Mouse (Mus musculus) heart, postnatal 0 days (tissue): Measurements from ENCODE around the gene Atp6v0d1. TPM values are rescaled to one million over a fixed set of nuclear protein-coding genes. Genes with fewer than 3 reads are reported as not detected.
A peak's percentile ranks its signal among the peaks of the same experiment; 100 is the strongest.

Experiments used
- ATAC-seq: fragments of 200-750 bp; cut with Nextera tagmentation; 2 replicates; pipeline ENCODE4 v1.8.0; 2017; ENCODE audit warnings: low read depth, moderate number of reproducible peaks, moderate library complexity; ENCODE audit not compliant: insufficient read depth
- DNase-seq: peaks from one replicate; pipeline ENCODE4 v3.0.0-alpha.2; 2016; ENCODE audit warnings: low spot score
- H3K27ac ChIP-seq: fragments of 300-500 bp; sonication (generic); 2 replicates; pipeline ENCODE4 v1.5.1; 2014; ENCODE audit warnings: low read depth, mild to moderate bottlenecking
- H3K27me3 ChIP-seq: fragments of 300-500 bp; sonication (generic); 2 replicates; pipeline ENCODE4 v1.6.1; 2014; ENCODE audit warnings: low read length, mixed read lengths; ENCODE audit not compliant: control insufficient read depth, insufficient read depth
- H3K36me3 ChIP-seq: fragments of 300-500 bp; sonication (generic); replicated peaks from 2 replicates; pipeline ENCODE4 v1.6.1; 2014; ENCODE audit warnings: low read length, mixed read lengths; ENCODE audit not compliant: control insufficient read depth, insufficient read depth
- H3K4me1 ChIP-seq: fragments of 300-500 bp; sonication (generic); 2 replicates; pipeline ENCODE4 v1.6.1; 2014; ENCODE audit warnings: antibody characterized with exemption; ENCODE audit not compliant: control insufficient read depth, insufficient read depth
- H3K4me2 ChIP-seq: fragments of 300-500 bp; sonication (generic); 2 replicates; pipeline ENCODE4 v1.6.1; 2014; ENCODE audit warnings: low read depth, mild to moderate bottlenecking, low read length, moderate library complexity
- H3K4me3 ChIP-seq: fragments of 300-500 bp; sonication (generic); 2 replicates; pipeline ENCODE4 v1.5.1; 2014; ENCODE audit warnings: low read depth, low read length
- H3K9ac ChIP-seq: fragments of 300-500 bp; sonication (generic); replicated peaks from 2 replicates; pipeline ENCODE4 v1.6.1; 2014; ENCODE audit warnings: low read depth, low read length, mixed read lengths
- H3K9me3 ChIP-seq: fragments of 300-500 bp; sonication (generic); replicated peaks from 2 replicates; pipeline ENCODE4 v1.6.1; 2016; ENCODE audit warnings: low read length; ENCODE audit not compliant: control insufficient read depth
- CTCF ChIP-seq: IDR thresholded peaks from 2 replicates; pipeline ENCODE4 v1.5.1; 2016; ENCODE audit warnings: antibody characterized with exemption, control low read depth, low read depth
- EP300 ChIP-seq: IDR thresholded peaks from 2 replicates; pipeline ENCODE4 v1.6.1; 2016; ENCODE audit warnings: antibody characterized with exemption, low read depth
- WGBS: fragments of 180-500 bp; shearing (Covaris S2); extraction: QIAGEN DNeasy Blood & Tissue Kit; methylation state at CpG from one replicate; pipeline ENCODE4 v1.1.7; 2014; 5-methylcytosine and 5-hydroxymethylcytosine counted together
- polyA plus RNA-seq: library from polyadenylated mRNA; unstranded; fragments of >200 nt; fragmentation: Nextera tagmentation; extraction: Ambion mirVana; gene quantifications from 2 replicates; pipeline ENCODE4 v1.2.1, GENCODE M21; 2015
- total RNA-seq: library from RNA; depleted of rRNA; stranded (reverse); fragments of >200 nt; gene quantifications from 2 replicates; pipeline ENCODE4 v1.2.3, GENCODE M21; 2014; ENCODE audit warnings: low replicate concordance

The Atp6v0d1 gene
- total and polyA plus RNA-seq, 2 experiments from 2014 or later, result 57.5 to 60.8 TPM

DNA sequence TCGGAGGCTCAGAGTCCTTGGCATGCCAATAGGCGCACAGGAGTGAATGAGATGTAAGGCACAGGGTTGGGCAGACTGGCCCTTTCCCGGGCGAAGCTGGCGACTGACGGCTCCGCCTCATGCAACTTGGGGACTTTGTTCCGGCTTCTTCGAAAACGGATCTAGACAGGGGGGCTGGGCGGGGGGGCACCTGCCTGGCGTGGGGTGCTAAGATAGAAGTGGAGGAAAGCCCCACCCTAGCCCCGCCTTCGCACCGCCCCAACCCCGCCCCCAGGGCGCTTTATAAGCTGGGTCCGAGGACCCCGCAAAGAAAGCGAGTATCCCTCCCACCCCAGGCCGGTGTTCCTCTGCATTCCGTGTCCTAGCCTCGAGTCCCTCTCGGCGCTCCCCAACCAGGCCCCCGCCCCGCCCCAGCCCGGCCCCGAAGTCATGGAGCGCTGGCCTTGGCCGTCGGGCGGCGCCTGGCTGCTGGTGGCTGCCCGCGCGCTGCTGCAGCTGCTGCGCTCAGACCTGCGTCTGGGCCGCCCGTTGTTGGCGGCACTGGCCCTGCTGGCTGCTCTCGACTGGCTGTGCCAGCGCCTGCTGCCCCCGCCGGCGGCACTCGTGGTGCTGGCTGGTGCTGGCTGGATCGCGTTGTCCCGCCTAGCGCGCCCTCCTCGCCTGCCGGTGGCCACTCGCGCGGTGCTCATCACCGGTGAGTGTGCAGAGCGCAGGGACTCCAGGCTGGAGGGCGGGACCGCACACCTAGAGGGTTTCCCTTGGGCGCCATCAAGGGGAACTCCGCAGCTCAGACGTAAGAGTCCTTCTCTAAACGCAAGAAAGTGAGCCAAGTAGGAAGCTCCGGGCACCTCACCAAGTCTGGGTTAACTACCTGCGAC, 47.2 kb downstream of the Atp6v0d1 start, which contains the start of gene Hsd11b2:
Gene Hsd11b2 (plus strand): TSS at position 320 of the 878 bp plus-strand sequence.
- Histone ChIP-seq H3K36me3 (peaks cover 16% of the 10 kb centered on the region; the same call in 1 of the 2 replicates), H3K4me1 (peaks cover 23% of the 10 kb centered on the region), H3K9me3 (no peaks in the 10 kb centered on the region), H3K9ac (peak within 1 kb of the TSS; percentile 52), H3K27ac (no peak within 1 kb of the TSS), H3K27me3 (peaks cover 39% of the 10 kb centered on the region), H3K4me2 (peak within 1 kb of the TSS; percentile 85), H3K4me3 (peak within 1 kb of the TSS; percentile 52)
- WGBS, result 1% methylated on average over 64 of the region's 68 CpGs
- DNase-seq, result no peak
- TF ChIP-seq EP300, result no peak
- TF ChIP-seq CTCF, result no peak
- peak; percentile 31 for ATAC-seq

DNA sequence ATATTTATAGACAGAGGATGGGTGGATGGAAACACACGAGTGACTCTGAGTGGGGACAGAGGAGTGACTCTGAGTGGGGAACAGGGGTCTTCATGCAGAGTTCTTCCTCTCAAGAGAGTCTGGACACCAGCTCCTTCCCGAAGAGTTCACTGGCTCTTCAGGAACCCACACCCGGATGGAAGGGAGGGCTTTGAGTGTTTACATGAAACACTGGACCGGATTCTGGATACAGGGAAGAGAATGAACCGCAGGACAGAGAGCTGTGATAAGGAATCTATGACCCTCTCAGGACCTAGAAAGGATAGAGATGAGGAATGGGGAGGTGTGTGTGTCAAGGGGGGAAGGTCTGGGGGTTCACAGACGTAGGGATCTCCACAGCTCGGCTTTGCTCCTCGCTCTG, 48.5 kb downstream of the Atp6v0d1 start:
- H3K36me3 ChIP-seq, result 0 out of 2 replicates have a peak, but pooled peaks cover 3% of the 10 kb centered on the region
- ATAC-seq (no peak), DNase-seq (no peak)
- H3K4me3 ChIP-seq, result no peak overlapping the region
- TF ChIP-seq CTCF, result no peak
- H3K27ac ChIP-seq, result no peak overlapping the region
- H3K4me2 ChIP-seq, result no peak overlapping the region
- 37% methylated on average over 8 of the region's 8 CpGs for WGBS
- H3K9me3 ChIP-seq, result no peaks in the 10 kb centered on the region
- H3K4me1 ChIP-seq, result peaks cover 23% of the 10 kb centered on the region
- peaks cover 39% of the 10 kb centered on the region for H3K27me3 ChIP-seq
- no peak overlapping the region for H3K9ac ChIP-seq

DNA sequence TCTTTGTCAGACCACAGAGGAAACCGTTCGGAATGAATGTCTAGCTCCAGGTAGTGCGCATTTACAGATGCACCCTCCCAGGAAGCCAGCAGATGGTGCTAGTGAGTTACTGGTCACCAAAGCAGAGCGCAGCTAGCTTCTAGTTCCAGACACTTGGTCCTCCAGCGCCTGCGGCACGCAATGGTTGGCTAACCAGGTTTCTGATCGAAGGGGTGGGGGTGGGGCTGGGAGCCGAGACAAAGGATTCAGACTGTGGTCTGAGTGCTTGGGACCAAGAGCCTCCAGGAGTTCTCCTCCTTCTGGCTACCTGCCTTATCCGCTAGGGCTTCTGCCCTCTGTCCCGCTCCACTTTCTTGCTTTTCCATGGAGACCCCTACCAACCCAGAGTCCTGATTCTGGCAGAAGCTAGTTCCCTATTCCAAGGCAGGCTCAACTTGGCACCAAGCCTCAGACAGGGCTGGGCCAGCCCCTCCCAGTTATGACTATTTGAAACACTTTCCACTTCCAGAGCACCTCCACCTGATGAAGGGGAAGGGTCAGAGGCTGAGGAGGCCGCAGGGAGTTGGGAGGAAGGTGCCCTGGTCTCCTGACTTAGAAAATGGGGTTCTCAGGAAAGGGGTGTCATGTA, 49.7 kb downstream of the Atp6v0d1 start:
- Histone ChIP-seq H3K27me3 (peaks cover 39% of the 10 kb centered on the region), H3K27ac (no peak overlapping the region)
- DNase-seq, result peak; percentile 76

DNA sequence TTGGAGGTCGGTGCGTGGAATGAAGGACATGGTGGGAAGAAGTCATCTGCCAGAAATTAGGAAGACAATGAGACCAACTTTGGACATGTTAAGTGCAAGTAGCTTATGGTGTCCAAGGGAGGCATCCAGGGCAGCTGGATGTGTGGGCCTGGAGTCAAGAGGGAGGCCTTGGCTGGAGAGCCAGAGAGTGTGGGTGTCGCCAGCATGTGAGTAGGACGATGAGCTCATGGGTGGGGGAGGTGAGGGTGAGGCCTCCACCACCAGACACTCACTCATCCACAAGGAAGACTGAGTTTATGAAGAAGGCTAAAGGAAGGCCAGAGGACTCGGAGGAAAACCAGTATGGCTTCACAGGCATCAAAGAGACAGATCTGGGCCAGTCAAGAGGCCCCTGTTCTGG, 51.2 kb downstream of the Atp6v0d1 start:
- no peak for ATAC-seq
- Histone ChIP-seq H3K4me3 (no peak overlapping the region), H3K27me3 (peaks cover 36% of the 10 kb centered on the region), H3K9ac (no peak overlapping the region), H3K4me2 (no peak overlapping the region), H3K9me3 (no peaks in the 10 kb centered on the region), H3K4me1 (peaks cover 23% of the 10 kb centered on the region), H3K27ac (no peak overlapping the region), H3K36me3 (no peaks in the 10 kb centered on the region)
- 66% methylated on average over 5 of the region's 5 CpGs for WGBS
- no peak for TF ChIP-seq EP300
- no peak for TF ChIP-seq CTCF
- DNase-seq, result no peak

More for the DNA sequence above, 49.7 kb downstream of the Atp6v0d1 start:
- TF ChIP-seq EP300 (no peak), CTCF (peak; percentile 92)
- peak; percentile 31; the same call in 1 of the 2 replicates for ATAC-seq
- H3K9me3 ChIP-seq, result no peaks in the 10 kb centered on the region
- 16% methylated on average over 12 of the region's 12 CpGs for whole genome bisulfite sequencing
- peak overlapping the region; percentile 36 for H3K4me2 ChIP-seq
- peaks cover 23% of the 10 kb centered on the region for H3K4me1 ChIP-seq
- no peak overlapping the region for H3K4me3 ChIP-seq
- no peaks in the 10 kb centered on the region for H3K36me3 ChIP-seq
- no peak overlapping the region for H3K9ac ChIP-seq

DNA sequence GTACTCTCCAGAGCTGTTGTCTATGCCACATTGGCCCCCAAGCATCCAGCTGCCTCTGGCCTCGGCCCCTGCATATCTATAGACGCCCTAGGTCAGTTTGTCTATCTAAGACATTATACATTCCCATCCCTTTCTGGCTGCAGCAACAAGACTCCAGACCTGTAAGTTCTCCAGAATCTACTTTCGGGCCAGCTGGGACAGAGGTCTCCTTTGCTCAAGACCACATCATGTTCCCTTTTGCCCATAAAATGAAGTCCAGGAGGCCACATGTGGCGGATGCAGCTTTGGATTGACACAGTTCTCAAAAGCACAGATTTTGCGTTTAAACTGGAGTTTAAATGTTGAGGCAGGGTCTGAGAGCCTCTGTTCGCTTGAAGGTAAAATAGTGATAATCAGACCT, 51.7 kb downstream of the Atp6v0d1 start:
- Histone ChIP-seq H3K9ac (no peak overlapping the region), H3K4me2 (no peak overlapping the region), H3K36me3 (no peaks in the 10 kb centered on the region), H3K4me3 (no peak overlapping the region), H3K9me3 (no peaks in the 10 kb centered on the region), H3K27ac (no peak overlapping the region), H3K27me3 (peaks cover 34% of the 10 kb centered on the region), H3K4me1 (peaks cover 23% of the 10 kb centered on the region)
- WGBS, result 85% methylated on average over 6 of the region's 6 CpGs
- TF ChIP-seq CTCF (no peak), EP300 (no peak)
- ATAC-seq (no peak), DNase-seq (no peak)
